Mouse (Mus musculus): ENCODE measurements around the gene Rad23b.
"Not testable (repeated sequence)": the region's sequence is repeated elsewhere in the genome, so short reads cannot be mapped to it uniquely, and the experiment has no call there.

Rad23b gene

GRCm38 (mm10) chr4:55356726-55357125, 6.9 kb downstream of the Rad23b start:
- no peak for DNase-seq

- no peak for DNase-seq
Observed at GRCm38 (mm10) chr4:55363866-55364265, 14.0 kb downstream of the Rad23b start.

GRCm38 (mm10) chr4:55364374-55364773, 14.5 kb downstream of the Rad23b start:
- DNase-seq = peak; percentile 78

GRCm38 (mm10) chr4:55366014-55366413, 16.2 kb downstream of the Rad23b start:
- DNase-seq = no peak

- DNase-seq = no peak
Observed at GRCm38 (mm10) chr4:55370127-55370526, 20.3 kb downstream of the Rad23b start.

GRCm38 (mm10) chr4:55371355-55371754, 21.5 kb downstream of the Rad23b start:
- DNase-seq = no peak

- DNase-seq = no peak
Observed at GRCm38 (mm10) chr4:55382350-55382749, 32.5 kb downstream of the Rad23b start.

- DNase-seq = no peak
Observed at GRCm38 (mm10) chr4:55386768-55387167, 36.9 kb downstream of the Rad23b start.

GRCm38 (mm10) chr4:55391480-55391879, 41.6 kb downstream of the Rad23b start:
- no peak for DNase-seq

GRCm38 (mm10) chr4:55392445-55392844, 42.6 kb downstream of the Rad23b start:
- no peak for DNase-seq

GRCm38 (mm10) chr4:55397911-55398762, 48.3 kb downstream of the Rad23b start:
- DNase-seq = peak; percentile 84

- no peak for DNase-seq
Observed at GRCm38 (mm10) chr4:55398901-55399300, 49.1 kb downstream of the Rad23b start.

GRCm38 (mm10) chr4:55405329-55405728, 55.5 kb downstream of the Rad23b start:
- DNase-seq = no peak

- DNase-seq = no peak
Observed at GRCm38 (mm10) chr4:55406558-55406957, 56.7 kb downstream of the Rad23b start.

- DNase-seq = no peak
Observed at GRCm38 (mm10) chr4:55408081-55408480, 58.2 kb downstream of the Rad23b start.

- peak; percentile 45 for DNase-seq
Observed at GRCm38 (mm10) chr4:55409025-55409424, 59.2 kb downstream of the Rad23b start.

- not testable (repeated sequence) for DNase-seq
Observed at GRCm38 (mm10) chr4:55409578-55410224, 59.9 kb downstream of the Rad23b start.

- DNase-seq = peak; percentile 40
Observed at GRCm38 (mm10) chr4:55415864-55416263, 66.0 kb downstream of the Rad23b start.

- DNase-seq = no peak
Observed at GRCm38 (mm10) chr4:55426250-55426649, 76.4 kb downstream of the Rad23b start.
